Mouse (Mus musculus): ENCODE results near the gene Mrgprf. TPM values are rescaled to one million over a fixed set of nuclear protein-coding genes. Genes with fewer than 3 reads are reported as not detected.

The Mrgprf gene
- polyA plus RNA-seq, 1 experiment from 2014 or later, result 3.4 TPM

- 30% methylated on average over 3 of the region's 3 CpGs for WGBS
- Histone ChIP-seq H3K9me3 (ENCODE audit: low read length) (no peaks in the 10 kb centered on the region), H3K4me2 (replicated peaks; ENCODE audit: low read depth, low read length) (peak overlapping the region; percentile 66), H3K4me3 (ENCODE audit: low read depth, low read length) (peak overlapping the region; percentile 46; the same call in 1 of the 2 replicates), H3K27me3 (replicated peaks; ENCODE audit: insufficient read depth, low read length) (no peaks in the 10 kb centered on the region), H3K27ac (ENCODE audit: low read length) (peak overlapping the region; percentile 85), H3K4me1 (ENCODE audit: insufficient read depth, low read depth, low read length) (peaks cover 8% of the 10 kb centered on the region; the same call in 1 of the 2 replicates), H3K36me3 (ENCODE audit: insufficient read depth, low read length) (no peaks in the 10 kb centered on the region; the same call in none of the 2 replicates), H3K9ac (replicated peaks; ENCODE audit: low read depth) (0 out of 2 replicates have a peak overlapping the region, but pooled peaks have one; percentile 8)
- ATAC-seq (peak; percentile 90), DNase-seq (ENCODE audit: low spot score) (peak; percentile 92)
- TF ChIP-seq EP300 (IDR thresholded peaks at IDR 0.05) (peak; percentile 94), CTCF (IDR thresholded peaks at IDR 0.05) (no peak)
These were observed 16.3 kb upstream of the Mrgprf start for GRCm38 (mm10) chr7:145284293-145284692.

GRCm38 (mm10) chr7:145285476-145285875 is 15.2 kb upstream of the Mrgprf start:
- H3K9ac ChIP-seq (replicated peaks; ENCODE audit: low read depth), result no peak overlapping the region
- H3K9me3 ChIP-seq (ENCODE audit: low read length), result no peaks in the 10 kb centered on the region
- H3K27ac ChIP-seq (ENCODE audit: low read length), result peak overlapping the region; percentile 32; the same call in 1 of the 2 replicates
- DNase-seq (ENCODE audit: low spot score) (no peak), ATAC-seq (no peak)
- no peak overlapping the region for H3K4me3 ChIP-seq (ENCODE audit: low read depth, low read length)
- H3K4me1 ChIP-seq (ENCODE audit: insufficient read depth, low read depth, low read length), result peaks cover 8% of the 10 kb centered on the region; the same call in 1 of the 2 replicates
- WGBS, result 81% methylated on average over 4 of the region's 4 CpGs
- H3K4me2 ChIP-seq (replicated peaks; ENCODE audit: low read depth, low read length), result no peak overlapping the region
- no peaks in the 10 kb centered on the region for H3K36me3 ChIP-seq (ENCODE audit: insufficient read depth, low read length)
- TF ChIP-seq EP300 (IDR thresholded peaks at IDR 0.05), result no peak
- TF ChIP-seq CTCF (IDR thresholded peaks at IDR 0.05), result no peak
- H3K27me3 ChIP-seq (replicated peaks; ENCODE audit: insufficient read depth, low read length), result no peaks in the 10 kb centered on the region

GRCm38 (mm10) chr7:145287410-145287809 is 13.2 kb upstream of the Mrgprf start:
- H3K4me3 ChIP-seq (ENCODE audit: low read depth, low read length), result no peak overlapping the region
- peaks cover 8% of the 10 kb centered on the region; the same call in 1 of the 2 replicates for H3K4me1 ChIP-seq (ENCODE audit: insufficient read depth, low read depth, low read length)
- no peak overlapping the region for H3K4me2 ChIP-seq (replicated peaks; ENCODE audit: low read depth, low read length)
- no peaks in the 10 kb centered on the region for H3K9me3 ChIP-seq (ENCODE audit: low read length)
- 46% methylated on average over 6 of the region's 6 CpGs for WGBS
- H3K27ac ChIP-seq (ENCODE audit: low read length), result no peak overlapping the region
- DNase-seq (ENCODE audit: low spot score), result no peak
- no peak for TF ChIP-seq EP300 (IDR thresholded peaks at IDR 0.05)
- TF ChIP-seq CTCF (IDR thresholded peaks at IDR 0.05), result no peak
- H3K27me3 ChIP-seq (replicated peaks; ENCODE audit: insufficient read depth, low read length), result no peaks in the 10 kb centered on the region
- ATAC-seq, result no peak
- H3K36me3 ChIP-seq (ENCODE audit: insufficient read depth, low read length), result no peaks in the 10 kb centered on the region
- no peak overlapping the region for H3K9ac ChIP-seq (replicated peaks; ENCODE audit: low read depth)

GRCm38 (mm10) chr7:145289302-145289701 is 11.3 kb upstream of the Mrgprf start:
- no peak overlapping the region for H3K9ac ChIP-seq (replicated peaks; ENCODE audit: low read depth)
- no peaks in the 10 kb centered on the region for H3K27me3 ChIP-seq (replicated peaks; ENCODE audit: insufficient read depth, low read length)
- no peak overlapping the region for H3K4me3 ChIP-seq (ENCODE audit: low read depth, low read length)
- WGBS, result 25% methylated on average over 5 of the region's 5 CpGs
- no peak overlapping the region for H3K27ac ChIP-seq (ENCODE audit: low read length)
- H3K9me3 ChIP-seq (ENCODE audit: low read length), result no peaks in the 10 kb centered on the region
- TF ChIP-seq CTCF (IDR thresholded peaks at IDR 0.05) (peak; percentile 66), EP300 (IDR thresholded peaks at IDR 0.05) (no peak)
- ATAC-seq, result peak; percentile 37; the same call in 1 of the 2 replicates
- no peaks in the 10 kb centered on the region; the same call in 1 of the 2 replicates for H3K4me1 ChIP-seq (ENCODE audit: insufficient read depth, low read depth, low read length)
- no peak overlapping the region for H3K4me2 ChIP-seq (replicated peaks; ENCODE audit: low read depth, low read length)
- peak; percentile 59 for DNase-seq (ENCODE audit: low spot score)
- no peaks in the 10 kb centered on the region for H3K36me3 ChIP-seq (ENCODE audit: insufficient read depth, low read length)

GRCm38 (mm10) chr7:145291847-145292246 is 8.8 kb upstream of the Mrgprf start:
- WGBS, result 90% methylated on average over 2 of the region's 2 CpGs
- H3K9me3 ChIP-seq (ENCODE audit: low read length), result no peaks in the 10 kb centered on the region
- no peak for ATAC-seq
- no peaks in the 10 kb centered on the region for H3K27me3 ChIP-seq (replicated peaks; ENCODE audit: insufficient read depth, low read length)
- no peak for TF ChIP-seq EP300 (IDR thresholded peaks at IDR 0.05)
- TF ChIP-seq CTCF (IDR thresholded peaks at IDR 0.05), result no peak
- no peaks in the 10 kb centered on the region; the same call in 1 of the 2 replicates for H3K4me1 ChIP-seq (ENCODE audit: insufficient read depth, low read depth, low read length)
- H3K36me3 ChIP-seq (ENCODE audit: insufficient read depth, low read length), result no peaks in the 10 kb centered on the region
- H3K27ac ChIP-seq (ENCODE audit: low read length), result no peak overlapping the region
- H3K4me2 ChIP-seq (replicated peaks; ENCODE audit: low read depth, low read length), result no peak overlapping the region
- H3K9ac ChIP-seq (replicated peaks; ENCODE audit: low read depth), result no peak overlapping the region
- DNase-seq (ENCODE audit: low spot score), result no peak
- no peak overlapping the region for H3K4me3 ChIP-seq (ENCODE audit: low read depth, low read length)

GRCm38 (mm10) chr7:145292726-145293125 is 7.9 kb upstream of the Mrgprf start:
- H3K4me3 ChIP-seq (ENCODE audit: low read depth, low read length), result no peak overlapping the region
- TF ChIP-seq CTCF (IDR thresholded peaks at IDR 0.05) (no peak), EP300 (IDR thresholded peaks at IDR 0.05) (no peak)
- DNase-seq (ENCODE audit: low spot score) (no peak), ATAC-seq (no peak)
- WGBS, result 43% methylated on average over 2 of the region's 2 CpGs
- no peaks in the 10 kb centered on the region for H3K36me3 ChIP-seq (ENCODE audit: insufficient read depth, low read length)
- no peaks in the 10 kb centered on the region for H3K9me3 ChIP-seq (ENCODE audit: low read length)
- no peaks in the 10 kb centered on the region for H3K27me3 ChIP-seq (replicated peaks; ENCODE audit: insufficient read depth, low read length)
- H3K4me2 ChIP-seq (replicated peaks; ENCODE audit: low read depth, low read length), result no peak overlapping the region
- no peak overlapping the region for H3K27ac ChIP-seq (ENCODE audit: low read length)
- H3K4me1 ChIP-seq (ENCODE audit: insufficient read depth, low read depth, low read length), result no peaks in the 10 kb centered on the region; the same call in 1 of the 2 replicates
- H3K9ac ChIP-seq (replicated peaks; ENCODE audit: low read depth), result no peak overlapping the region

All from lung, postnatal 0 days (tissue).